Mouse (Mus musculus): ENCODE data around the gene Vwa5b2.

DNA sequence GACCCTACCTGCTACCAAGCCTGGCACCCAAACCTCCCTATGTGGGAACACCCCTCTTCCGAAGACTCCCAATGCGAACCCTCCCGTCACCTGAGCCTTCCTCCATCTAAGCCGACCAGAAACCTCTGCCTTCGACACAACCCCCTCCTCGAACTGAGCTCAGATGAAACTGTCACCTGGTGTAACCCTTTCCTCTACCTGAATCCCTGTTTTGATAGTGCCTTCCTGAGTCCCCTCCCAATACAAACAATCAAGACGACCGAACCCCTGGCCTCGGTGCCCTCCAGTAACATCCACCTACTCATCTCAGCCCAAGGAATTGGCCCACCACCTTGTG, 31.1 kb downstream of the Vwa5b2 start:
- TF ChIP-seq CTCF (IDR thresholded peaks at IDR 0.05; ENCODE audit: low read depth) (no peak), EP300 (IDR thresholded peaks at IDR 0.05; ENCODE audit: low read depth) (no peak)

All from liver, embryonic 14.5 days (tissue).